Mouse (Mus musculus) lung, postnatal 0 days (tissue): ENCODE measurements around the gene Gltp. TPM values are rescaled to one million over a fixed set of nuclear protein-coding genes. Genes with fewer than 3 reads are reported as not detected.

ENCODE experiments used
- ATAC-seq: fragments of 200-750 bp; cut with Nextera tagmentation; 2 replicates; pipeline ENCODE4 v1.8.0; 2017; ENCODE audit warnings: moderate library complexity
- DNase-seq: peaks from one replicate; pipeline ENCODE4 v3.0.0-alpha.2; 2016; ENCODE audit warnings: low spot score
- H3K27ac ChIP-seq: fragments of 300-500 bp; sonication (generic); 2 replicates; pipeline ENCODE4 v1.5.1; 2014; ENCODE audit warnings: antibody characterized with exemption, mild to moderate bottlenecking, low read length, mixed read lengths
- H3K27me3 ChIP-seq: fragments of 300-500 bp; sonication (generic); replicated peaks from 2 replicates; pipeline ENCODE4 v1.6.1; 2014; ENCODE audit warnings: low read length, mixed read lengths; ENCODE audit not compliant: insufficient read depth
- H3K36me3 ChIP-seq: fragments of 300-500 bp; sonication (generic); 2 replicates; pipeline ENCODE4 v1.6.1; 2014; ENCODE audit warnings: low read length, mixed read lengths; ENCODE audit not compliant: insufficient read depth
- H3K4me1 ChIP-seq: fragments of 300-500 bp; sonication (generic); 2 replicates; pipeline ENCODE4 v1.6.1; 2014; ENCODE audit warnings: antibody characterized with exemption, low read depth, low read length, mixed read lengths; ENCODE audit not compliant: insufficient read depth
- H3K4me2 ChIP-seq: fragments of 300-500 bp; sonication (generic); replicated peaks from 2 replicates; pipeline ENCODE4 v1.6.1; 2014; ENCODE audit warnings: low read depth, mild to moderate bottlenecking, low read length, moderate library complexity, mixed read lengths
- H3K4me3 ChIP-seq: fragments of 300-500 bp; sonication (generic); 2 replicates; pipeline ENCODE4 v1.5.1; 2014; ENCODE audit warnings: low read depth, low read length
- H3K9ac ChIP-seq: fragments of 300-500 bp; sonication (generic); replicated peaks from 2 replicates; pipeline ENCODE4 v1.6.1; 2014; ENCODE audit warnings: low read depth, mild to moderate bottlenecking
- H3K9me3 ChIP-seq: fragments of 300-500 bp; sonication (generic); 2 replicates; pipeline ENCODE4 v1.6.1; 2016; ENCODE audit warnings: low read length, mixed read lengths
- CTCF ChIP-seq: IDR thresholded peaks from 2 replicates; pipeline ENCODE4 v1.5.1; 2016; ENCODE audit warnings: antibody characterized with exemption, mild to moderate bottlenecking
- EP300 ChIP-seq: IDR thresholded peaks from 2 replicates; pipeline ENCODE4 v1.6.1; 2016; ENCODE audit warnings: antibody characterized with exemption, mild to moderate bottlenecking, control low read depth
- WGBS: fragments of 180-500 bp; shearing (Covaris S2); extraction: QIAGEN DNeasy Blood & Tissue Kit; methylation state at CpG from one replicate; pipeline ENCODE4 v1.1.7; 2014; 5-methylcytosine and 5-hydroxymethylcytosine counted together
- polyA plus RNA-seq: library from polyadenylated mRNA; unstranded; fragments of >200 nt; fragmentation: Nextera tagmentation; extraction: Ambion mirVana; gene quantifications from 2 replicates; pipeline ENCODE4 v1.2.1, GENCODE M21; 2015

The Gltp gene
- polyA plus RNA-seq, 1 experiment from 2014 or later, result 88.2 TPM

GRCm38 (mm10) chr5:114658255-114658654, 32.5 kb downstream of the Gltp start, which contains the start of gene Trpv4:
Trpv4 (minus strand) TSS chr5:114658421.
- Histone ChIP-seq H3K27me3 (0 out of 2 replicates have a peak, but pooled peaks cover 10% of the 10 kb centered on the region), H3K27ac (no peak within 1 kb of the TSS)
- TF ChIP-seq EP300, result no peak
- TF ChIP-seq CTCF, result no peak

GRCm38 (mm10) chr5:114657426-114657825, 33.4 kb downstream of the Gltp start:
- no peaks in the 10 kb centered on the region for H3K9me3 ChIP-seq
- no peak overlapping the region; the same call in 1 of the 2 replicates for H3K4me3 ChIP-seq
- H3K27me3 ChIP-seq, result 0 out of 2 replicates have a peak, but pooled peaks cover 10% of the 10 kb centered on the region
- H3K36me3 ChIP-seq, result no peaks in the 10 kb centered on the region
- no peak for ATAC-seq
- H3K9ac ChIP-seq, result 0 out of 2 replicates have a peak overlapping the region, but pooled peaks have one; percentile 19
- peak overlapping the region; percentile 62; the same call in 1 of the 2 replicates for H3K4me2 ChIP-seq
- no peak overlapping the region for H3K27ac ChIP-seq
- 44% methylated on average over 10 of the region's 10 CpGs for WGBS
- TF ChIP-seq EP300, result no peak
- TF ChIP-seq CTCF, result no peak
- no peak for DNase-seq
- no peaks in the 10 kb centered on the region for H3K4me1 ChIP-seq

More at GRCm38 (mm10) chr5:114658255-114658654, 32.5 kb downstream of the Gltp start, which contains the start of gene Trpv4:
- no peaks in the 10 kb centered on the region for H3K36me3 ChIP-seq
- WGBS, result 1% methylated on average over 25 of the region's 47 CpGs
- DNase-seq, result peak; percentile 41
- H3K9me3 ChIP-seq, result no peaks in the 10 kb centered on the region
- peak within 1 kb of the TSS; percentile 41 for H3K4me3 ChIP-seq
- H3K4me1 ChIP-seq, result no peaks in the 10 kb centered on the region
- H3K9ac ChIP-seq, result 0 out of 2 replicates have a peak within 1 kb of the TSS, but pooled peaks have one; percentile 19
- H3K4me2 ChIP-seq, result peak within 1 kb of the TSS; percentile 62
- peak; percentile 59 for ATAC-seq

GRCm38 (mm10) chr5:114656305-114656704, 34.5 kb downstream of the Gltp start:
- TF ChIP-seq EP300 (no peak), CTCF (no peak)
- WGBS, result 86% methylated on average over 7 of the region's 7 CpGs
- H3K27ac ChIP-seq, result no peak overlapping the region

GRCm38 (mm10) chr5:114655721-114656120, 35.1 kb downstream of the Gltp start:
- WGBS, result 80% methylated on average over 5 of the region's 5 CpGs
- no peak for DNase-seq
- no peak for TF ChIP-seq CTCF
- no peak for TF ChIP-seq EP300
- Histone ChIP-seq H3K36me3 (no peaks in the 10 kb centered on the region), H3K4me3 (no peak overlapping the region), H3K27ac (no peak overlapping the region), H3K27me3 (0 out of 2 replicates have a peak, but pooled peaks cover 10% of the 10 kb centered on the region), H3K4me1 (no peaks in the 10 kb centered on the region; the same call in 1 of the 2 replicates), H3K9me3 (no peaks in the 10 kb centered on the region), H3K4me2 (no peak overlapping the region), H3K9ac (no peak overlapping the region)
- no peak for ATAC-seq

More at GRCm38 (mm10) chr5:114656305-114656704, 34.5 kb downstream of the Gltp start:
- H3K4me2 ChIP-seq, result no peak overlapping the region
- no peak overlapping the region for H3K4me3 ChIP-seq
- no peaks in the 10 kb centered on the region for H3K36me3 ChIP-seq
- 0 out of 2 replicates have a peak, but pooled peaks cover 10% of the 10 kb centered on the region for H3K27me3 ChIP-seq
- no peaks in the 10 kb centered on the region; the same call in 1 of the 2 replicates for H3K4me1 ChIP-seq
- no peaks in the 10 kb centered on the region for H3K9me3 ChIP-seq
- no peak overlapping the region for H3K9ac ChIP-seq
- ATAC-seq, result no peak
- no peak for DNase-seq

- Histone ChIP-seq H3K4me3 (no peak overlapping the region), H3K9ac (no peak overlapping the region), H3K27ac (no peak overlapping the region), H3K36me3 (no peaks in the 10 kb centered on the region), H3K4me1 (no peaks in the 10 kb centered on the region; the same call in 1 of the 2 replicates), H3K4me2 (no peak overlapping the region), H3K27me3 (0 out of 2 replicates have a peak, but pooled peaks cover 10% of the 10 kb centered on the region), H3K9me3 (no peaks in the 10 kb centered on the region)
- WGBS, result 67% methylated on average over 12 of the region's 15 CpGs
- ATAC-seq (peak; percentile 54), DNase-seq (peak; percentile 23)
- TF ChIP-seq CTCF (no peak), EP300 (no peak)
Observed at GRCm38 (mm10) chr5:114653656-114654437, 36.9 kb downstream of the Gltp start.

GRCm38 (mm10) chr5:114651449-114651848, 39.3 kb downstream of the Gltp start:
- no peak for TF ChIP-seq EP300
- TF ChIP-seq CTCF, result no peak
- H3K4me1 ChIP-seq, result peaks cover 3% of the 10 kb centered on the region; the same call in 1 of the 2 replicates
- 0 out of 2 replicates have a peak, but pooled peaks cover under 1% of the 10 kb centered on the region for H3K27me3 ChIP-seq
- DNase-seq (no peak), ATAC-seq (no peak)
- H3K36me3 ChIP-seq, result no peaks in the 10 kb centered on the region
- H3K9me3 ChIP-seq, result no peaks in the 10 kb centered on the region
- no peak overlapping the region for H3K27ac ChIP-seq
- H3K4me3 ChIP-seq, result no peak overlapping the region
- H3K9ac ChIP-seq, result no peak overlapping the region
- H3K4me2 ChIP-seq, result no peak overlapping the region
- 28% methylated on average over 3 of the region's 3 CpGs for WGBS
